Mouse (Mus musculus): ENCODE measurements around the gene Cox5a.
A peak's percentile ranks its signal among the peaks of the same experiment; 100 is the strongest.

Gene Cox5a

DNA sequence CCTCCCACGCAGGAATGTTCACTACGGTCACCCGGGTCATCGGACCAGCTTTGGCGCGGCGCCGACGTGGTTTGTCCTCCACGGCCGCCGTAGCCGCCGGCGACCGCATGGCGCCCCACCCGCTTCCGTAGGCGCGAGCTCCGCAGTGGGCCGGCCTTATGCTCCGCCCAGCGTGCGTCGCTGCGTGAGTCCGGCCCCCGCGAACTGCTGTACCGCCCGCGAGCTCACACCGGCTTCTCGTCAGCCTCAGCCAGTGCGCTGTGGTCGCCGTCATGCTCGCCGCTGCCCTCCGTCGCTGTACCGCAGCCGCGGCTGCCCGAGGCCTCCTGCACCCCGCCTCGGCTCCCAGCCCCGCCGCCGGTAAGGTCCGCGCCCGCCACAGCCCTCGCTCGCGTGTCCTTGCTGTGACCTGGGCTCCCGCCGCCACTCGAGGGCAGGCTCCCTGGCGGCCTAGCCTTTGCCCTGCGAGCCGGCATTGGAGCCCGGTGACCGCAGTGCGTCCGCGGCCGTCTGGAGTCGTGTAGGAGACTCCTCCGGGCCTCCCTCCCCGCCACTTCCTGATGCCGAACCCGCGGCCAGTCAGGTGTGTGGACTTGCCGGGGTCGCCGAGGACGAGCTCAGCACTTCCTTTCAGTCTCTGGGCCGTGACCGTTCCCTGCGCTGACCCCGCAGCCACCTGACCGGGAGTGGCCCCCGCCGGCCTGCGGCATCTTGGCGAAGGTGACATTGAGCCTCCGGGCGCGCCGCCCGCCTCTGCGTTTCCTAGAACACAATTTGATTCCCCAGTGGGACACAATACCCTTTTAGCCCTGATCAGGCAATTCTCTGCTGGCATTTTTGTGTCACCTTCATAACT lies at the start of gene Cox5a:
Gene Cox5a (plus strand): TSS at position 219 of the 856 bp plus-strand sequence.
- DNase-seq (ENCODE audit: low read depth, low spot score): peak; percentile 93

GRCm38 (mm10) chr9:57485774-57486173 lies 35.3 kb upstream of the Cox5a start:
- peak; percentile 74 for DNase-seq (ENCODE audit: low read depth, low spot score)

- no peak for DNase-seq (ENCODE audit: low read depth, low spot score)
Measured at GRCm38 (mm10) chr9:57487807-57488206, 33.3 kb upstream of the Cox5a start.

DNA sequence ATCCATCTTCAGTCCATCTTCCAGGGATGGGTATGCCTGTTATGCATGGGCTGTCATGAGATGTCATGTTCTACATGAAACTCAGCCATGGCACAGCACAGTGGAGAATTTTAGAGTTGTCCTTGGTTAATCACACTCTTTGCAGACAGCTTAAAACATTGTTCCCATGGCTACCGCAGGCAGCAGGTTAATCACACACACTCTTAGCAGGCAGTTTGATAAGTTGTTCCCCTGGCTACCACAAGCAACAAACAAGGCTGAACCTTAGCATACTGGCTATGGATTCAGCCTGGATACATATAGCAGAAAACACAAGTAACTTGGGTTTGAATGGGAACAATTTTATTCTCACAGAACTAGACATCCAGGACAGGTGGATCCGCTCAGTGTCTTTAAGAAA lies 27.5 kb upstream of the Cox5a start:
- no peak for DNase-seq (ENCODE audit: low read depth, low spot score)

GRCm38 (mm10) chr9:57494970-57495369 lies 26.1 kb upstream of the Cox5a start:
- no peak for DNase-seq (ENCODE audit: low read depth, low spot score)

DNA sequence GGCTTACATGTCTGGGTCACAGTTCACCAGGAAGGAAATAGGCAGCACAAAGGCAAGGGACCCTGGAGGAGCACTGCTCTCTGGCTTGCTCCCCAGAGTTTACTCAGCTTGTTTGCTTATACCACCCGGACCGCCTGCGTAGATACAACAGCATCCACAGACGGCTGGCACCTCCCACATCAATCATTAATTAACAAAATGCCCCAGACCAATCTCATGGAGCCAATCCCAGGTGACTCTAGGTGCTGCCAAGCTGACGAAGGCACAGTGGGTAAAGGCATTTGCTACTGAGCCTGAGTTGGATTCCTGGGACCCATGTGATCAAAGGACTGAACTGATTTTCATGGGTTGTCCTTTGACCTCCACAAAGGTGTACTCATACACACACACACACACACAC lies 23.8 kb upstream of the Cox5a start:
- DNase-seq (ENCODE audit: low read depth, low spot score): no peak

DNA sequence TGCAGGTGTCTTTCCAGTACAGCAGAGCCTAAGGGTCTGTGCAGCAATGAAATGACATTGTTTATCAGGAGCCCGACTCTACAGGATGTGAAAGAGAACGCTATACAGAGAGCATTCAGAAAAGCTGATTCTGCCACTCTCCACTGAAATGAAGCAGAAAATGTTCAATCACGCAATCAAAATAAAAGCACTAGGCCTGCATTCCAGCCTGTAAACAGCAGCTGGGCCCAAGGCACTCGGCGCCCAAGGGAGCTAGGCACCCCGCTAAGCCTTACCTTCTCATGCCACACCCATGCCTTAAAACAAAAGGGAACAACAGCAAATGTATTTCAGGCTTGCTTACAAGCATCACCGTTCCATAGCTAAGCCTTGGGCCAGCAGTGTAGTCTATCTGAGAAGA lies 22.5 kb upstream of the Cox5a start:
- DNase-seq (ENCODE audit: low read depth, low spot score): no peak

DNA sequence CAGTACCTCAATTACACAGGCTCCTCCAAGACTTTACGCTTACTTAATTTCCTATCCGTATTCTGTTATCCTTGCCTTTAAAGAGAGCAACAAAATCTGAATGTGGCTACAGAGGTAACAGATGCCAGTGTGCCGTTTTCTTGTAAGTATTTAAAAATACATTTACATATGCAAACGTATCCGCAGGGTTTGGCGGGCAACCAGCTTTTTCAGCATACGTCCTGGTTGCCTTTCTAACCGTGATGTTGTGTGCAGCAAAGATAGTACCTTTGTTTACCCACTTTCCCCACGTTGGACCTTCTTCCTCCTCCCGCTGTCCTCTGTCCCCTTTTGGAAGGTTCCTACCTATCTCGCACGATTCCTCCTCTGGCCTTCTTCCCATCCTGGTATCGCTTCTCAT lies 19.6 kb upstream of the Cox5a start:
- no peak for DNase-seq (ENCODE audit: low read depth, low spot score)

DNA sequence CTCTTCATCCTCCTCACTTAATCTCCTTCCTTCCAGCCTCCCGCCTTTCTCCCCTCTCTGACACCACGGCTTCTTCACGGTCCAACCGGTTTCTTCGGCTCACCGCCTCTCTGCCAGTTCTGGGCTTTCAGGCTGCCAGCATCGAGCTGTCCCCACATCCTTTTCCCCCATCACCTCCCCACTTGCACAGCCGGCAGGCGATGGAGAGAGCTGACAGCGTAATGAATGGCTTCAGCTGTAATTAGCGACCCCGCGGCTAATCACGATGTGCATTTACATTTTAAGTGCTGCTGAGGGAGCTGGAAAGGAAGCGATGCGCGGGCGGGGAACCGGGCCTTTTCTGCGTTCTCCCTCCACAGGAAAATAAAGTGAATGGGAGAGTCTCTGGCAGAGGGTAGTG lies 19.2 kb upstream of the Cox5a start:
- DNase-seq (ENCODE audit: low read depth, low spot score): no peak

GRCm38 (mm10) chr9:57502911-57503621 lies 18.0 kb upstream of the Cox5a start:
- DNase-seq (ENCODE audit: low read depth, low spot score): no peak

DNA sequence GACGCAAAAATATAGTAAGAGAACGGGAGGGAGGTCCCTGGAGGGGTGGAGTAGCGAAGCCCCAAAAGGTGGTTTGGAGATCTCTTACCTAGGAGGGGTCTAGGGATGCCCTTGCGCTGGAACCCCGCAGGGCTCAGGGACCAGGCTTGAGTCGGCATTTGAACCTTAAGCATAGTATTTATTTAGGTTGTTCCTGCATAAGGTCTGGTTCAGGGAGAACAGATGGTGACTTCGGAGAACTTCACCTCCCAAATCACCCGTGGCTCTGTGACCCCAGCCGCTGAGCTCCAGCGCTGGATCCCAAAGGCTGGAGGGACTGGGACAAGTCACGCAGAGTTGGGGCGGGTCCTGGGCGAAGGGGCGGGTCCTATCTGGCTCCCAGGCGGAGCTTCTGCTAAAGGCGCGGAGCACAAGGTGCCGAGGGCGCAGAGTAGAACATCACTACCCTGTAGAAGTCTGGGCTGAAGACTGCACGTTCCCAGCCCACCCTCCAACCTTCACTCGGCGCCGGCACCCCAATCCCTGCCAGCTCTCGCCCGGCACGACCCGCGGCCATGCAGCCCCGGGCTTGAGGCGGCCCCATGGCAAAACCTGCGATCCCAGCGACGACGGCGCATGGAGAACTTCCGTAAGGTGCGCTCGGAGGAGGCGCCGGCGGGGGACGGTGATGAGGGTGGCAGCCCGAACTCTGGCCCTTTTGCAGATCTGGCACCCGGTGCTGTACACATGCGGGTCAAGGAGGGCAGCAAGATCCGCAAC lies 17.3 kb upstream of the Cox5a start, which contains the start of gene Rpp25:
Gene Rpp25 (plus strand): TSS at position 405 of the 759 bp plus-strand sequence.
- DNase-seq (ENCODE audit: low read depth, low spot score): no peak

- DNase-seq (ENCODE audit: low read depth, low spot score): peak; percentile 60
Measured at GRCm38 (mm10) chr9:57504381-57504700, 16.7 kb upstream of the Cox5a start.

GRCm38 (mm10) chr9:57504891-57505290 lies 16.2 kb upstream of the Cox5a start:
- no peak for DNase-seq (ENCODE audit: low read depth, low spot score)

DNA sequence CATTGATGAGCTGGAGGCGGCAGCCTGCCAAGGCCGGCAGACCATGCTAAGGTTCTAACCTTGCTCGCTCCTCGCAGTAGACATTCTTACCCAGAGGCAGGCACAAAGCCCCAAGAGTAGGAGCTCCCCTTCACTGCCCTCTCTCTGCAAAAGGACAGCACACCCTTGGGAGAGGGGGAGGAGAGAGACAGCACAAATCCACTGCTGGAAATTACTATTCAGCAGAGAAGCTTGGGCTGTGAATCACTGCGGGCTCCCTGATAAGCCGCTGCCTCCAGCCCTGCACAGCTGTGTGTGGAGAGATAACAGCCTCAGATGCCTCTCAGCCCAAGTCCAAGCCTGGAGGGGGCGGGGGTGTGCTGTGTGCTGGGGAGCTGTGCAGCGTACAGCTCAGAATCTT lies 15.4 kb upstream of the Cox5a start:
- DNase-seq (ENCODE audit: low read depth, low spot score): no peak

DNA sequence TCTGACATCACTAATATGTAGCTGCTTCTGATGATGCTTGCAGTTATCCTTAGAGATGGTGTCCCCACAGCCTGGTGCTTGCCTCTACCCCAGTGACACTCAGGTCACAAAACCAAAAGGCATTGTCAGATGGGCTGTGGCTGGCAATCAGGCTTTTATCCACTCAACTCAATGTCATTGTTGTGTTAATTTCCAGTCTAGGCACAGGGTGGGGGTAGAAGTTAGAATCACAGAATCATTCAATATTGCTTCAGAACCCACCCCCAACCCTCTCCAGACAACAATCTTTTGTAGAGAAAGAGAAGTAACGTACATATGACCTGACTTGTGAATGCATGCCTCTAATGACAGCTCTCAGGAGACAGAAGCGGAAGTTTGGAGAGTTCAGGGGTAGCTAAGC lies 10.5 kb upstream of the Cox5a start:
- DNase-seq (ENCODE audit: low read depth, low spot score): no peak

- DNase-seq (ENCODE audit: low read depth, low spot score): peak; percentile 78
Measured at GRCm38 (mm10) chr9:57517113-57517512, 4.0 kb upstream of the Cox5a start.

- DNase-seq (ENCODE audit: low read depth, low spot score): no peak
Measured at GRCm38 (mm10) chr9:57520375-57521055, 559 bp upstream of the Cox5a start.

GRCm38 (mm10) chr9:57522114-57522860 lies 1.2 kb downstream of the Cox5a start:
- peak; percentile 21 for DNase-seq (ENCODE audit: low read depth, low spot score)

DNA sequence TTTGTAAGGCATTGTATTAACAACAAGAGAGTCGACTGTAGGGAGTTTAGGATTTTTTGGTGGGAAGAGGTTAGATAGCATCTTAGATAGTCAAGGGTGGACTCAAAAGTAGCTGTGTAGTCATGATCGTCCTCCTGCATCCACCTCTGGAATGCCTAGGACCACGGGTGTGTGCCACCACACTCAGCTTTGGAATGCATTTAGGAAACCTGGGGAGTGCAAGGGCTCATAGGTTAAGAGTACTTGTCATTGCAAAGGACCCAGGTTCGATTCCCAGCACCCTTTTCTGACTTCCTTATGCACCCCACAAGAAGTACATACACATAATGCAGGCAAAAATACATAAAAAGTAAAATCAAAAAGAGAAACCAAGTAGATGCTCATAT lies 1.8 kb downstream of the Cox5a start:
- DNase-seq (ENCODE audit: low read depth, low spot score): no peak

GRCm38 (mm10) chr9:57523754-57524153 lies 2.7 kb downstream of the Cox5a start:
- DNase-seq (ENCODE audit: low read depth, low spot score): peak; percentile 79

- peak; percentile 44 for DNase-seq (ENCODE audit: low read depth, low spot score)
Measured at GRCm38 (mm10) chr9:57524439-57524838, 3.4 kb downstream of the Cox5a start.
